Mouse (Mus musculus) olfactory bulb, adult 2 months (tissue): Measurements from ENCODE around the gene Ak2.

Experiments
- CTCF ChIP-seq: fragments of 200-500 bp; IDR thresholded peaks from 2 replicates; pipeline ENCODE4 v1.5.1; 2012; ENCODE audit warnings: low read depth, mild to moderate bottlenecking, low read length, moderate library complexity; ENCODE audit not compliant: insufficient read depth
- POLR2A ChIP-seq: fragments of 200-500 bp; IDR thresholded peaks from 2 replicates; pipeline ENCODE4 v1.6.1; 2012; ENCODE audit warnings: mild to moderate bottlenecking, low read depth, low read length, moderate library complexity; ENCODE audit not compliant: insufficient read depth

DNA sequence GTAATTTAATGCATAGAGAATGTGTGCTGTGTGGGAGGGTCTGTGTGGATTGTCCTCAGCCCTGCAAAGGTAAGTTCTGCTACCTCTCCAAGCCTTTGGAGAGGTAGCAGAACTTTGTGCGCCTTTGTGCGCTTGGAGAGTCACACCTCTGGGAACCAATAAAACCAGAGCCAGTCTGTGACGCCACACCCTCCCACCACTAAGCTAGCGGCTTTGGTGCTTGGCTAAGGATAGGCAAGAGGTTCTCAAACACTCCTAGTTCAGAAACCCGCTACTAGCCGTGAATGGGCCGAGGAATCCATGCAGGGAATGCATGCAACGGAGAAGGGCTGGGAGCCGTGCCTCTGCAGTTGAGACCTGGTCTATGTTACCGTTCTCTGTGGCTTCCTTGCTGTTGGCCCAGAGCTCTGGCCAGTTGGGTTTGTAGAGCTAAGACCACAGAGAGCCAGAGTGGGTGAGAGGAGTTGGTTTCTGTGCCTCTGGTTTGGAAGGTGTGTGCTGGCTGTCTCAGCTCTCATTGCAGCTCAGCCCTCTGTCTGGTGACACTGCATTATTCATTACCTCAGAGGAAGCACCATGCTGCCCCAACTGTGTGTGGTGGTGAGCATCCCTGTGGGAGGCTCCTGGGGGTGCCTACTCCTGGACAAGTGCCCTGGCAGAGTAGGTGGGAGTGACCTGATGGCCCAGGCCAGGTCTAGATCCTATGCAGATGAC is 21.6 kb downstream of the Ak2 start:
- no peak for TF ChIP-seq POLR2A
- TF ChIP-seq CTCF: no peak
